Mouse (Mus musculus): ENCODE results near the gene Hus1b. TPM values are rescaled to one million over a fixed set of nuclear protein-coding genes. Genes with fewer than 3 reads are reported as not detected.

Hus1b gene
- polyA plus RNA-seq, 1 experiment from 2014 or later, result 0.42 TPM

DNA sequence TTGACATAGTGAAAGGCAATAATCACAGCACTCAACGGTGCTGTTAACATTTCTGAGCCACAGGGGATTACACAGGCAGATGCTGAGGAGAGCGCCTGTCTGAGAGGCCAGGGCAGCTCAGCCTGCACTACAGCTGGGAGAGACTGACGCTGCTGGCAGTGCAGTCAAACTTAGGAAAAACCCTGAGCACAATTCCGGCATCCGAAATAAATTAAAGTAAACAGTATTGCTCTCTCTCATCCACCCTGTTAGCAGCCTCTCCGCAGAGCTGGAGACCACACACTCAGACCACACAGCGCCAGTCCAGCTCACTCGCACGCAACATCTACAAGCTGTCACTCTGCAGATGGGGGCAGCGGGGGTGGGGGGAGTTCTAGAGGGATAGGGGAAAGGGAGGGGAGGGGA, 18.9 kb upstream of the Hus1b start:
- Histone ChIP-seq H3K4me1 (ENCODE audit: control insufficient read depth, insufficient read depth, low read length) (peaks cover 17% of the 10 kb centered on the region), H3K4me3 (ENCODE audit: low read length) (no peak overlapping the region), H3K4me2 (replicated peaks; ENCODE audit: low read depth, low read length) (peak overlapping the region; percentile 27), H3K9me3 (ENCODE audit: control insufficient read depth, low read length) (no peaks in the 10 kb centered on the region), H3K27me3 (ENCODE audit: control insufficient read depth, insufficient read depth, low read length) (no peaks in the 10 kb centered on the region), H3K27ac (ENCODE audit: low read depth, low read length) (peak overlapping the region; percentile 6; the same call in 1 of the 2 replicates), H3K9ac (ENCODE audit: low read depth, low read length) (no peak overlapping the region), H3K36me3 (ENCODE audit: control insufficient read depth, insufficient read depth, low read length) (no peaks in the 10 kb centered on the region)
- WGBS, result 11% methylated on average over 10 of the region's 10 CpGs
- peak; percentile 82 for ATAC-seq (ENCODE audit: low FRiP score, low TSS enrichment)

DNA sequence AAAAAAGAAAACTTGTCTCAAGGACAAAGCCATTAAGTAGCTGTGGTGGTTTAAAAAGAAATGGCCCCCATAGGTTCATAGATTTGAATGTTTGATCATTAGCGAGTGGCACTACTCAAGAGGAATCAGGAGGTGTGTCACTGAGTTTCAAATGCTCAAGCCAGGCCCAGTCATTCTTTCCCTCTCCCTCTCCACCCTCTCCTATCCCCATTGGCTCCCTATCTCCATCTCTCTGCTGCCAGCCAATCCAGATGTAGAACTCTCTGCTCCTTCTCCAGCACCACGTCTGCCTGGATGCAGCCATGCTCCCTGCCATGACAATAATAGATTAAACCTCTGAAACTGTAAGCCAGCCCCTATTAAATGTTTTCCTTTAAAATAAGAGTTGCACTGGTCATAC, 14.4 kb upstream of the Hus1b start:
- no peak overlapping the region for H3K27ac ChIP-seq (ENCODE audit: low read depth, low read length)
- no peak for ATAC-seq (ENCODE audit: low FRiP score, low TSS enrichment)
- no peak overlapping the region for H3K4me3 ChIP-seq (ENCODE audit: low read length)
- H3K4me2 ChIP-seq (replicated peaks; ENCODE audit: low read depth, low read length), result no peak overlapping the region
- H3K27me3 ChIP-seq (ENCODE audit: control insufficient read depth, insufficient read depth, low read length), result no peaks in the 10 kb centered on the region
- H3K9ac ChIP-seq (ENCODE audit: low read depth, low read length), result no peak overlapping the region
- 63% methylated on average over 2 of the region's 2 CpGs for WGBS
- peaks cover 17% of the 10 kb centered on the region for H3K4me1 ChIP-seq (ENCODE audit: control insufficient read depth, insufficient read depth, low read length)
- H3K9me3 ChIP-seq (ENCODE audit: control insufficient read depth, low read length), result no peaks in the 10 kb centered on the region
- H3K36me3 ChIP-seq (ENCODE audit: control insufficient read depth, insufficient read depth, low read length), result no peaks in the 10 kb centered on the region

DNA sequence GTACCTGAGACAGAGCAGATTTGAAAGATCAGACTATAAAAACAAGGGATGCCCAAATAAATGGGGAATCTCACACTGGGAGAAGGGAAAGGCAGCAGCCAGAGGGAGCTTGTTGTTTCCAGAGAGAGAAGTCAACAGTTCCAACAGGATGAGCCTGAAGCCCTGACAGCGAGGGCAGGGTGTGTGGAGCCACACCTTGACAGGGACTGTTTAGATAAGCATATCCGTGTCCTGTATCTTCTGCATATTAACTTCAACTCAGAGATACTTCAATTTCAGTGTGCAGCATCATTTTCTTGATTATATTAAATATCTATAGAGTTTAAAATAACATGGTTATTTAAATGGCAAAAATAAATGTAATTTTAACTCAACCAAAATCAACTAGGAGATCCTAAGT, 13.2 kb upstream of the Hus1b start:
- WGBS, result 77% methylated on average over 2 of the region's 2 CpGs
- Histone ChIP-seq H3K9ac (ENCODE audit: low read depth, low read length) (no peak overlapping the region), H3K9me3 (ENCODE audit: control insufficient read depth, low read length) (no peaks in the 10 kb centered on the region), H3K27me3 (ENCODE audit: control insufficient read depth, insufficient read depth, low read length) (no peaks in the 10 kb centered on the region), H3K4me3 (ENCODE audit: low read length) (no peak overlapping the region), H3K36me3 (ENCODE audit: control insufficient read depth, insufficient read depth, low read length) (no peaks in the 10 kb centered on the region), H3K27ac (ENCODE audit: low read depth, low read length) (no peak overlapping the region), H3K4me1 (ENCODE audit: control insufficient read depth, insufficient read depth, low read length) (peaks cover 6% of the 10 kb centered on the region), H3K4me2 (replicated peaks; ENCODE audit: low read depth, low read length) (no peak overlapping the region)
- no peak for ATAC-seq (ENCODE audit: low FRiP score, low TSS enrichment)

DNA sequence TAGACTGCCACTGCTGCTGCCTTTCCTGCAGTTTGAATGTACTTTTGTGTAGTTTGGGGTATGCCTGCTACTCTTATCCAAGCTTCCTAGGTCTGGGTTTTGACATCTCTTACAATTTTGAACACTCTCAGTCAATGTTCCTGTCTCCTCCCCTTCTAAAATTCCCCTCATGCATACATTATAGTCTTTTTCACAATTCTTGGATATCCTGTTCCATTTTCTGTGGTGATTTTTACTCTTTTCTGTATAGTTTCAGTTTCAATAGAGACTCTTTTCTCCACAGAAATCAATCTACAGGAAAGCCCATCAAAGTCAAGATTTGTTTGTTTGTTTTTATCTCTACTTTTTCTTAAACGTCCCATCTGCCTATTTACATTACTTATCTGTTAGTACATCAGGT, 6.0 kb upstream of the Hus1b start:
- no peaks in the 10 kb centered on the region for H3K9me3 ChIP-seq (ENCODE audit: control insufficient read depth, low read length)
- H3K4me2 ChIP-seq (replicated peaks; ENCODE audit: low read depth, low read length), result no peak overlapping the region
- no peaks in the 10 kb centered on the region for H3K36me3 ChIP-seq (ENCODE audit: control insufficient read depth, insufficient read depth, low read length)
- H3K27ac ChIP-seq (ENCODE audit: low read depth, low read length), result no peak overlapping the region
- no peaks in the 10 kb centered on the region for H3K4me1 ChIP-seq (ENCODE audit: control insufficient read depth, insufficient read depth, low read length)
- WGBS, result 64% methylated on average over 1 of the region's 1 CpGs
- no peak overlapping the region for H3K9ac ChIP-seq (ENCODE audit: low read depth, low read length)
- no peaks in the 10 kb centered on the region for H3K27me3 ChIP-seq (ENCODE audit: control insufficient read depth, insufficient read depth, low read length)
- ATAC-seq (ENCODE audit: low FRiP score, low TSS enrichment), result no peak
- H3K4me3 ChIP-seq (ENCODE audit: low read length), result no peak overlapping the region

DNA sequence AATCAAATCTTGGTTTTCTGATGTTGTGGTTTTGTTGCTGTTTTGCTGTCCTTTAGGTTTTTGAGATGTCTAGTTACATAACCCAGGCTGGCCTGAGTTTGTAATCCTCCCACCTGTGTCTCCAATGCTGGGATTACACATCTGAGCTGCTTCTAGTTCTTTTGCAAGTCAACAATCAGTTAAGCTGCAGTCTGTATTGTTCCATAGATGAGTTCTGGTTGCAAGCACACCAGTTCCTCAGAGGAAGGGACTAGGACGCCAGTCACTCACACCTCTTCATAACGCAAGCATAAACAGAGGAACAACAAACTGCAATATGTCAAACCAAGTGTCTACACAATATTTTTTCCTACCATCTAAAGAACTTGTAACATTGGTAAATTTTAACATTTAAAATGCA, 4.5 kb upstream of the Hus1b start:
- Histone ChIP-seq H3K9me3 (ENCODE audit: control insufficient read depth, low read length) (no peaks in the 10 kb centered on the region), H3K9ac (ENCODE audit: low read depth, low read length) (no peak overlapping the region), H3K4me2 (replicated peaks; ENCODE audit: low read depth, low read length) (no peak overlapping the region), H3K4me1 (ENCODE audit: control insufficient read depth, insufficient read depth, low read length) (no peaks in the 10 kb centered on the region), H3K4me3 (ENCODE audit: low read length) (no peak overlapping the region), H3K27me3 (ENCODE audit: control insufficient read depth, insufficient read depth, low read length) (no peaks in the 10 kb centered on the region), H3K36me3 (ENCODE audit: control insufficient read depth, insufficient read depth, low read length) (no peaks in the 10 kb centered on the region), H3K27ac (ENCODE audit: low read depth, low read length) (no peak overlapping the region)
- ATAC-seq (ENCODE audit: low FRiP score, low TSS enrichment), result no peak
- WGBS, result 88% methylated on average over 2 of the region's 2 CpGs

DNA sequence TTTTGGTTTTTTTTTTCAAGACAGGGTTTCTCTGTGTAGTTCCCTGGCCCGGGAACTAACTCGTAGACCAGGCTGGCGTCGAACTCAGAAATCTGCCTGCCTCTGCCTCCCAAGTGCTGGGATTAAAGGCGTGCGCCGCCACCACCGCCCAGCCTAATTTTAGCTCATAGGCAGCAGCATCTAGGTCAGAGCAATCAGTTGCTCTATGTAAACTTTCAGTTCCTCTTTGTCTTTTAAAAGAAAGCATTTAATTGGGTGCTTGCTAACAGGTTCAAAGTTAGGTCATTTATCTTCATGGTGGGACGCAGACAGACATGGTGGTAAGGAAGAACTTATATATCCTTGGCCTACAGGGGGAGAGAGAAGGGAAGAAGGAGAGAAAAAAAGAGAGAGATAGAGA, 1.6 kb upstream of the Hus1b start:
- no peak overlapping the region for H3K27ac ChIP-seq (ENCODE audit: low read depth, low read length)
- no peak overlapping the region for H3K4me2 ChIP-seq (replicated peaks; ENCODE audit: low read depth, low read length)
- H3K36me3 ChIP-seq (ENCODE audit: control insufficient read depth, insufficient read depth, low read length), result no peaks in the 10 kb centered on the region
- H3K4me1 ChIP-seq (ENCODE audit: control insufficient read depth, insufficient read depth, low read length), result no peaks in the 10 kb centered on the region
- no peak for ATAC-seq (ENCODE audit: low FRiP score, low TSS enrichment)
- no peaks in the 10 kb centered on the region for H3K9me3 ChIP-seq (ENCODE audit: control insufficient read depth, low read length)
- H3K4me3 ChIP-seq (ENCODE audit: low read length), result no peak overlapping the region
- H3K9ac ChIP-seq (ENCODE audit: low read depth, low read length), result no peak overlapping the region
- H3K27me3 ChIP-seq (ENCODE audit: control insufficient read depth, insufficient read depth, low read length), result no peaks in the 10 kb centered on the region
- WGBS, result 95% methylated on average over 9 of the region's 9 CpGs

DNA sequence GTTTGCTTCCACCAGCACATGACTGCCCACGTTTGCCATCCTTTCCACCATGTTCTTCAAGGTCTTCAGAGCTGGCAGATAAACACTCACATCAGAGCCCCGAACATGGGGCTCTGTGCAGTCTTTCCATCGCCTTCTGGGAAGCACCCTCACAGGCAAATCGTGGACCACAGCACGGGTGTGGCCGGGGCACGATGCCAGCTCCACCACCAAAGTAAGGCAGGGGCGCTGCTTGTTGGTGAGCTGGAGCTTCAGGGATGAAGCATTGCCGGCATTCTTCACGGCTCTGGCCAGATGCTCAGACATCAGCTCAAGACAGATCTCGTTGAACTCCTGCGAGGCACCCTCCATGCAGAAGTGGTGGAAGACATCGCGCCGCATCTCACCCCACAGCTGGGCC, 430 bp downstream of the Hus1b start:
- 95% methylated on average over 15 of the region's 15 CpGs for WGBS
- no peak for ATAC-seq (ENCODE audit: low FRiP score, low TSS enrichment)

DNA sequence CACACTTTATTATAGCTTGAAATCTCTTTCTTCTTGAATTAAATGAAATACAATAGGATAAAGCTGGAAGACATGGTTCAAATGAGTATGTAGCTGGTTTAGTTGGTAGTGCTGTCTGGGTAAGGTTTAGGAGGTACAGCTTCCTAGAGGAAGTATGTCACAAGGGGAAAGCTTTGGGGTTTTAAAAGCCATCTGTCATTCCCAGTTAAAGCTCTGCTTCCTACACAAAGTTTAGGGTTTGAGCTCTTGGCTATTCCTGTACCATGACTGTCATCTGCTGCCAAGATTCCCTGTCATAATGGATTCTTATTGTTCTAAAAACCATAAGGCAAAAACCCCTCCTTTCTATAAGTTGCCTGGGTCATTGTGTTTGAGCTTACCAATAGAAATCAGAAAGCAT, 1.8 kb downstream of the Hus1b start:
- H3K4me2 ChIP-seq (replicated peaks; ENCODE audit: low read depth, low read length), result no peak overlapping the region
- H3K4me3 ChIP-seq (ENCODE audit: low read length), result no peak overlapping the region
- H3K9ac ChIP-seq (ENCODE audit: low read depth, low read length), result no peak overlapping the region
- no peaks in the 10 kb centered on the region for H3K4me1 ChIP-seq (ENCODE audit: control insufficient read depth, insufficient read depth, low read length)
- H3K27me3 ChIP-seq (ENCODE audit: control insufficient read depth, insufficient read depth, low read length), result no peaks in the 10 kb centered on the region
- H3K9me3 ChIP-seq (ENCODE audit: control insufficient read depth, low read length), result no peaks in the 10 kb centered on the region
- H3K27ac ChIP-seq (ENCODE audit: low read depth, low read length), result no peak overlapping the region
- ATAC-seq (ENCODE audit: low FRiP score, low TSS enrichment), result no peak
- H3K36me3 ChIP-seq (ENCODE audit: control insufficient read depth, insufficient read depth, low read length), result no peaks in the 10 kb centered on the region

More for the DNA sequence above, 430 bp downstream of the Hus1b start:
- H3K9me3 ChIP-seq (ENCODE audit: control insufficient read depth, low read length), result no peaks in the 10 kb centered on the region
- H3K4me1 ChIP-seq (ENCODE audit: control insufficient read depth, insufficient read depth, low read length), result no peaks in the 10 kb centered on the region
- no peak overlapping the region for H3K27ac ChIP-seq (ENCODE audit: low read depth, low read length)
- no peak overlapping the region for H3K9ac ChIP-seq (ENCODE audit: low read depth, low read length)
- H3K4me3 ChIP-seq (ENCODE audit: low read length), result no peak overlapping the region
- no peak overlapping the region for H3K4me2 ChIP-seq (replicated peaks; ENCODE audit: low read depth, low read length)
- no peaks in the 10 kb centered on the region for H3K36me3 ChIP-seq (ENCODE audit: control insufficient read depth, insufficient read depth, low read length)
- H3K27me3 ChIP-seq (ENCODE audit: control insufficient read depth, insufficient read depth, low read length), result no peaks in the 10 kb centered on the region

DNA sequence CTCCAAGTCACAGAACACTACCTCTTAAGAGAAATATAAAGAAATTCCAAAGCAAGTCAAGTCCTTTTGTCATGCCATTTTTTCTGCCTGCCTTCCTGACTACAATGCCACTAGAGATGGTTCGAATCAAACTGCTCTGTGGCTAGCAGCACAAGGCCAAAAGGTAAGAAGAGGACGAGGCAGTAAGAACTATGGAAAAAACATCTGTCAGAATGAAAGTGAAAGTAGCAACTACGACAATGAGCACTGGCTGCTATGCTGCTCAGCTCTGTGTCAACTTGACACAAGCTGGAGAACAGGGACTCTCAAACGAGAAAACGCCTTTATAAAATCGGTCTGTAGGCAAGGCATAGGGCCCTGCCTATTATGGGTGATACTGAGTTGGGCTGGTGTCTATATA, 14.6 kb downstream of the Hus1b start:
- no peak overlapping the region for H3K4me2 ChIP-seq (replicated peaks; ENCODE audit: low read depth, low read length)
- no peaks in the 10 kb centered on the region for H3K9me3 ChIP-seq (ENCODE audit: control insufficient read depth, low read length)
- no peaks in the 10 kb centered on the region for H3K27me3 ChIP-seq (ENCODE audit: control insufficient read depth, insufficient read depth, low read length)
- no peak overlapping the region for H3K4me3 ChIP-seq (ENCODE audit: low read length)
- no peaks in the 10 kb centered on the region for H3K4me1 ChIP-seq (ENCODE audit: control insufficient read depth, insufficient read depth, low read length)
- H3K9ac ChIP-seq (ENCODE audit: low read depth, low read length), result no peak overlapping the region
- no peak for ATAC-seq (ENCODE audit: low FRiP score, low TSS enrichment)
- H3K27ac ChIP-seq (ENCODE audit: low read depth, low read length), result no peak overlapping the region
- no peaks in the 10 kb centered on the region for H3K36me3 ChIP-seq (ENCODE audit: control insufficient read depth, insufficient read depth, low read length)
- 90% methylated on average over 6 of the region's 6 CpGs for WGBS

DNA sequence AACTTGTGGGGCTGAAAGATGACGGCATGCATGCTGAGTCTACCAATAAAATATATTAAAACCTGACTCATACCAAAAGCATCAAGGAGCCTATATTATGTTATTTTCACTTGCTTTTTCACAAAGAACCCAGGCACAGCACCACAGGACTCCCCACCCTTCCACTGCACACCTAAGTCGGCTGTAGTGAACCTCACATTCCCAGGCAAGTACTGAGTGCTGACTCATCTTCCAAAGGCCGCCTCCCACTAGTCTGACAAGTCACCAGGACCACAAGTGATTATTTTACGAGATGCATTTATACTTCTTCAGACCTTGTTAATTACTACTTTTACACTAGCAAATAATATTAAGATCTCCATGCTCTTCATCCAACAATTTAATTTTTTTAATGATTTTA, 15.9 kb downstream of the Hus1b start:
- H3K4me1 ChIP-seq (ENCODE audit: control insufficient read depth, insufficient read depth, low read length), result no peaks in the 10 kb centered on the region
- H3K9me3 ChIP-seq (ENCODE audit: control insufficient read depth, low read length), result no peaks in the 10 kb centered on the region
- no peaks in the 10 kb centered on the region for H3K27me3 ChIP-seq (ENCODE audit: control insufficient read depth, insufficient read depth, low read length)
- WGBS, result 72% methylated on average over 4 of the region's 4 CpGs
- H3K4me2 ChIP-seq (replicated peaks; ENCODE audit: low read depth, low read length), result no peak overlapping the region
- H3K36me3 ChIP-seq (ENCODE audit: control insufficient read depth, insufficient read depth, low read length), result peaks cover 3% of the 10 kb centered on the region; the same call in 1 of the 2 replicates
- no peak for ATAC-seq (ENCODE audit: low FRiP score, low TSS enrichment)
- H3K27ac ChIP-seq (ENCODE audit: low read depth, low read length), result no peak overlapping the region
- H3K4me3 ChIP-seq (ENCODE audit: low read length), result no peak overlapping the region
- H3K9ac ChIP-seq (ENCODE audit: low read depth, low read length), result no peak overlapping the region

Measured in kidney, embryonic 14.5 days (tissue).